Mouse (Mus musculus): ENCODE results near the gene Scp2. TPM values are rescaled to one million over a fixed set of nuclear protein-coding genes. Genes with fewer than 3 reads are reported as not detected.

Scp2 gene
- total RNA-seq, 2 experiments from 2014 or later = 114 to 126 TPM

DNA sequence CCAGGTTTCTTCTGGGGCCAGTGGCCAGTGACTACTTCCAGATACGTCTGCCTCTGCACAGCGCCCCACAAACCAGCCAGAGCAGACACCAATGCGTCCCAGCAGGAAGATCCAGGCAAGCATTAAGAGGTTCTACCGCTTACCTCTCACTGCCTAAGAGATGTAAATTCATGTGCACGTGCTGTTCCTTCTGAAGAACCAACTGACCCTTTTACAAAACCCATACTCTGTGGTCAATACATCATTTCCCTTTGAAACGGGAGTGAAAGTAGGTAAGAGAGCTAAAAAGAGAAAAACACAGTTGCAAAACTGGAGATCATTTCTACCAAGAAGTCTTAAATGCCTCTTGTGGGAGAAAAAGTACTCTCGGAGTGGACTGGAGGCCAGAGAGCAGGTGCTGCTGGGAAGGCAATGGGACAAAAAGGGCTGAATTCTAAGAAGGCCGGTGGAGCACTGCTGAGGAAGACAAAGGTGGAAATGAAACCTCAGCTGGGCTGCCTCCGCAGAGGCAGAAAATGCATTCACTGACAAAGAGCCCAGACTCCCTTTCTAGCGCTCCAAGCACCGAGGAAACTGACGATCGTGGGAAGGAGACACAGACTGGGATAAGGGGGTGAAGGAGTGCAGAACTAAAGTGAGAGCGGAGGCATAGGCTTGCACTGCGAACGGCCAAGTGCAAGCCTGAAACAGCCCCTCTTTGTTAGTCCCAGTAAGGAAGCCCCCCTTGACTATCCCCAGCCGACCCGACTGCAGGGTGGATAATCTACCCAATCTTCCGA is 85.0 kb downstream of the Scp2 start:
- no peak for DNase-seq

DNA sequence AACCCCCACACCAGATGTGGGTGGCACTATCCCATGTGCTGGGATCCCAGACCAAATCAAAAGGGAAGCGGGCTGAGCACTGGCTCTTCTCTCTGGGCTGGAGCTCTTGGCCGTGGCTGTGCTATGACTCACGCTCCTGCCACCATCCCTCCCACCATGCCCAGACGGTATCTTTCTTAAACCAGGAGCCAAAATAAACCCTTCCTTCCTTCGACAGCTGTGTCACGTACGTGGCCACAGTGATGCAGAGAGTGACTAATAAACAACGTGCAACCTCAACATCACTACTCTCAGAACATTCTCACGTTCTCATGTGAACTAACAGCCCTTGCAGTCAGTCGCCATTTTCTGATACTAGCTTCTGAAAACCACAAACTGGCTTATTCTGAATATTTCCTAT is 86.6 kb downstream of the Scp2 start:
- DNase-seq = no peak

DNA sequence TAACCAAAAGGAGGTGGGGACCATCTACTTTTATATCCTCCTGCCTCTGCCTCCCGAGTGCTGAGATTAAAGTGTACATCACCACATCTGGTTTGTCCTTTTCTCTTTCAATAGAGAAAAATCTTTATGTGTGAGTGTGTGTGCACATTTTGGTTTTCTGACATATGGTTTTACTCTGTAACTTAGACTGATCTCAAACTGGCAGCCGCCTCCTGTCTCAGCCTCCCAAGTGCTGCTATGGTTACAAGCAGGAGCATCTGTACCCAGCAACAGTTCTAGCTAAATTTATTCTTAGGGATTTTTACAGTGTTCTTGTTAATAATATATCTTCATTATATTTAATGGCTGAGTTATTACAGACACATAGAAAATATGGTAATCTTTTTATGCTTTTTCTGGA is 87.6 kb downstream of the Scp2 start:
- DNase-seq = no peak

DNA sequence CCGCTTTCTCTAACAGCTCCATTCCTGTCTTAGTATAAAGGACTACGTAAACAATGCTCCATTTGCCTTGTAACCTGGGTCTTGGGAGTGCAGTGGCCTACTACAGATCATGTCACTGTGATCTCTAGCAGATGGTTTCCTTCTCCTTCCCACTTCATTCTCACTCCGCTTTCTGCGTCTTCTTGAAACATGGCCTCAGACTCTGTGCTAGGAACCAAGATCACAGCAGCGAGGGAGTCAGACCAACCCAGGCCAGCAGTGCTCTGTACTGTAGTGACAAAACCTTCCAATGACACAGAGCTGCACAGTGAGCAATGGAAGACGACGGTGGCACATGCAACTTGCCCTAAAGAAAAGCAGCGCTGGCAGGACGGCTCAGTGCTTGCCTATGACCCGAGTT is 88.9 kb downstream of the Scp2 start:
- no peak for DNase-seq

DNA sequence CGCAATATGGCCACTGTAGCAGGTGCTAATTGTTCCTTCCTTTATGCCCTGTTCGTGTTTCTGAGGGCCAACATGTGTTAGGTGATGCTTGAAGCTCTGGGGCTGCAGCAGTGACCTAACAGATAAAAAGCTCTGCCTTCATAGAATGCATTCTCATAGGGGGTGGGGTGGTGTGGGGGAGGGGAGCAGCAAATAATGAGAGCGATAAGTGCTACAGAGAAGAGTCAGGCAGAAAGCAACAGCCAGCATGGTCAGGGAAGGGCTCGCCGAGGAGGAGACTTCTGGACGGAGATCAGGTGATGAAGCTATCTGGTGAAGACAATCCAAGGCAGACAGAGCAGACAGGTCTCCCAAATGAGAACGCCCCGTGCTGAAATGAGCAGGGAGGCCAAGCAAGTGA is 92.1 kb downstream of the Scp2 start:
- no peak for DNase-seq

DNA sequence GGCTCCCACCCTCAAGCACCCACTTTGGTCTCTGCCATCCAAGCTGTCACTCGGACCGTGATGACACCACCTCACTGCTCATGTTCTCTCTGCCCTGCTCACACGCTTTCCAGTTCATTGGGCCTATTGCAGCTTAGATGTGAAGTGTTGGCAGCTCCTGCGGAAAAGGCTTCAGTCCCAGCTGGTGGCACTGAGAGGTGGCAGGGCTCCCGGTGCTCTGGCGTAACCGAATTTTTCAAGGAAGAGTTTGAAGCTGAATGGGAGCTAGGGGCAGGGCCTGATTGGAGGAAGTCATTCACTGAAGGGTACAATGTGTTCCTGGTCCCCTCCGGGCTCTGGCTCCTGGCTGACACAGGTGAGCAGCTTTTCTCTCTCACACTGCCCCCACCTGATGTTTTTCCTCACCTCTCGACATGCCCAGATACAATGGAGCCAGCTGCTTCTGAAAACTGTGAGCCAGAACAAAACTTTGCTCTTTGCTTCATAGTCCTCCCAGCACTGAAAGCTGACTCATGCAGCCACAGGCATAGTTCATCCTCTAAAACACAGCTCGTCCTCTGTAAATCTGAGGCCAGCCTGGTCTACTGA is 93.0 kb downstream of the Scp2 start:
- no peak for DNase-seq

DNA sequence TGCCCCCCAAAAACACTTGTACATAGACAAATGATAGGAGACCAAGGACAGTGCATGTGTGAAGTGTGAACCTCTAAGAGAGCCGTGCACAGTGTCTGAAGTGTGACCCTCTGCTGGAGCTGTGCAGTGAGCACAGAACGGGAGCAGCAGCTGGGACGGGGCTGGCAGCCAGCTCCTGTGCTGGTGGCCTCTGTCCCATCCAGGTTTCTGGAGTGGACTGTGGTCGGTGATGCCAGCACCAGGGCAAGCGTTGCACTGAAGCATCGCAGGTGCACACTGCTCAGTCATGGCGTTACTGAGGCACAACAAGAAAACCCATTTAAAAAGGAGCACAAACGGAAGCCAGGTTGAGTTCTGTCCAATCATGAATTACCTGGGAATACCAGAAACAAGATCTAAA is 98.7 kb downstream of the Scp2 start:
- DNase-seq = peak; percentile 45

DNA sequence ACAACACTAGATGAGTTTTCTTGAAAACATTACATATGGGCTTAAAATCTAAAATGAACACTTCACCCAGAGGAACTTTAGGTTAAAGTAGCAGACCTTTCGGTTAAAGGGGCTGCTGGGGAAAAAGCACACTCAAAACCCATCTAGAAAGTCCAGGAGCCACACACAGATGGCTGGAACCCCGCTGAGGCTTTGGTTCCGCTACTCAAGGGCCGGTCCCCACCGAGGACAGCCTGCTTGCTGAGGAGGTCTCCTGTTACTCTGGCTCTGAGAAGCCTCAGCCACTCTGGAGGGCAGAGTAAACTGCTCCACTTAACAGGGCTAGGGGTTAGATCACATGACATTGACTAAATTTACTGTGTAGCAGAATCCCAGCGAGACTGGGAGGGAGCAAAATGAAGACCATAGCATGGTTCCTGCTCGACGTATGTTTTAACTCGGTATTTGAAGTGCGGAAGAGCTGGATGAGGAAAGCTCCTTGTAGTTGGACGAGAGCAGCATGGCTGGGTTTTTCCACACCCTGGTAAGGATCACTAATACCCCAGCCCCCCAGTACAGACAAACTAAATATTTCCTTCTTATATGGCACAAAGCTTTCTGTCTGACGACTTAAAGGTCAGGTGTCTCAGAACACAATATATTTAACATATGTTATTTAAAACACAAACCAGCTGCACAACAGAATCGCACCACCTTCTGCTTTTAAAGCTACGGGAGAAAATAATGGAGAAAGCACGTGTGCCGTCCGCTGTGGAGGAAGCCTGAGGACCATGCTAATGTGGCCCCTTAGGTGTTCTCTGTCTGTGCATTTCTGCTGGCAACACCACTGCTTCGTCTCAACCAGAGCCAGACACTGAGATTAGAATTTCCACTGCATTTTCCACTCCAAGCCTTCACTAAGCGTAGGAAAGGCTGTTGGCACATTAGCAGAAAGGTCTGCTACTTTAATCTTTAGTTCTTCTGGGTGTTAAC is 99.4 kb downstream of the Scp2 start:
- DNase-seq = no peak

DNA sequence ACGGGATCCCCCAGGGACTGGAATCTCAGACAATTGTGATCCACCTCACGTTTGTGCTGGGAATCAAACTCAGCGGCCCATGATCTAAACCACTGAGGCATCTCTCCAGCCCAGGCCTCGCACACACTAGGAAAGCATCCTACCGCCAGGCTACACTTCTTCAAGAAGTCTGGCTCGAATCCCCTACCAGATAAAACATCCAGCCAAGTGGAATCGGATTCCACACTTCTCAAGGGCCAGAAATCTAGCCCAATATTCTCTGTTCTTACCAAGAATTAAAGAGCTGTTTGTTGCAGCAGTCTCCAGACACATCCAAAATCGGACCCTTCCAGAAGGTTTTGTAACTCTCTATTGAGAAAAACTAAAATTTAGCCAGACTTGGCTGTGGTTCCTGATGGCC is 107.8 kb downstream of the Scp2 start:
- DNase-seq = no peak

DNA sequence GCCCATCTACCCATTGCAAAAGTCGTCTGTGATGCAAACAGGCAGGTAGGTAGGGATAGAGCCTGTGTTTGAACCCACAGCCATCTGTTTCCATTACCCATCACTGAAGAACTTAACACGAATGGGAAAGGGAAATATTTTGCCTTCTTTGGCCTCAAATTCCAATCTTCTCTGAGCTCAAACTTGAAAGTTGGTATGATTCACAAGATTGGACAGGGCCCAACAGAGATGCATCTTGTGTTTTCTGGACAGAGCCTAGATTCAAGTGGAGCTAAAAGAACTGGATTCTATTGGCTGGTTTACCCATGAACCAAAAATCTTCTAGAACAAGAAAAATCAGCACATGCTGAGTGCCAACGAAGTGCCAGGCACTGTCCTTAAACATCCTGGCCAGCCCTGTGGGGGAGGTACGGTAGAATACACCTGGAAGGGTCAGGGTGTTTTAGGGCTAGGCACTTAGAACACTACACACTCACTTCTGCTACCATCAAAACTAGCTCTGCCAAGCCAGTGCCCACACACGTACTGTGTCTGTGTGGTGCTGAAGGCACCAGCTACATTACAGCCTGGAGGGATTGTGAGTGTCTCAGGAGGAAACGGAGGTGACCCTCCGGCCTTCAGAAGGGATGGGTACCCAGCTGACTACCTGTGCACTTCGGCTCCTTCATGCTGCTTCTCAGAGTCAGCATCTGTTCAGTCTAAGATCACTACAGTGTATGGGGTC is 111.6 kb downstream of the Scp2 start:
- no peak for DNase-seq

DNA sequence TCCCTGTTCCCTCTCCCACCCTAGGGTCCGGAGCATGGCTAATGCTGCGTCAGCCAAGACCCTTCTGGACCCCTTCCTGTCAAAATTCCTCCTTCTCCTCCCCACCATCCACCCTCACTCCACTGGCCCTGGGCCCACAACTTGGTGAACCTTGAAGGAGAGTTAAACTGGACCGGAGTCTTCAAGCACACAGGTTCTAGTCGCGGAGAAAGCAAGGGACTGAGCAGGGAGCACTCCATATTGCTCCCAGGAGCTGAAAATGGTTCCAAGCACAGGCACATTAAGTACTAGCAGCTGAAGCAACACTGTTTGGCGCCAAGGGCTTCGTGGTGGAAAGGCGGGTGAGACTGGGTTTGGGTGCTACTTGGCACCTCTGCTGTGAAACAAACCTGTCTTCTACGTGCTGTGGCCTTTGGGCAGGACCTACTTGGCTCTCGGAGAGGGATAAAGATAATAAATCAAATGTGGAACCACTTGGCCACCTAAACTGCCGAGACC is 112.4 kb downstream of the Scp2 start:
- DNase-seq = no peak

DNA sequence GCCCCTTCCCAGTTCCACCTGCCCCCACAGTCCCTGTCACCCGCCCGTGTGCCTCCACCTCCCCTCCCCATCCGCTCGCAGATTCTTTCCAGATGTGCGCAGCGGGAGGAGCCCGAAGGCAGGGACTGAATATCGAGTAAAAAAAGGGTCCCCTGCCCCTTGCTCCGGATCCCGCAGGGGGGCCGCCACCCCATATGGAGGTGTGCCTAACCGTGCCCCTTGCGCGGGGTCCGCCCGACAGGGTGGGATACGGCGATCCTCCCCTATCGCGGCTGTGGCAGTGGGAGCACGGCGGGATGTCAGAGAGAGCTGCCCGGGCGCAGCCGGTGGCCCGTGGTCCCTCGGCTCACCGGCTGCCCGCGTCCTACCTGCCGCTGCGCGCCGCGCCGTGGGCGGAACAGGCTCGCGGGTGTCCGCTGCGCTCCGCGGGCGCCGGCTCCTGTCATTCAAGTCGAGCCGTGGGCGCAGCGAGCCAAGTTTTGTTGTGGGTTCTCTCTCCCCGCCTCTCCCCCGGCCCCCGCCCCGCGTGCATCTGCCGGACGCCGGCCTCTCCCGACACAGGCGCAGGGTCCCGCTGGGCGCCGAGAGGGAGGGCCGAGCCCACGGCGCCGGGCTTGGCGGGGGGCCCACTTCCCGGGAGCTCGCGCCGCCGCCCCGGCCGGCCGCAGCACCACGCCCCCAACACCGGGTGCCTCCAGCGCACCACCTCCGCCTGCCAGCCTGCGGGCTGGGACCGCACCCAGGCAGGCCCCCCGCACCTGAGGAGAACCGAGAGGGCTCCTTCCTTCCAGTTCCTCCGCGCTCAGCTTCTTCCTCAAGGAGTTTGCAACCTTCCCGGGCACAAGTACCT is 113.1 kb downstream of the Scp2 start:
- peak; percentile 74 for DNase-seq

DNA sequence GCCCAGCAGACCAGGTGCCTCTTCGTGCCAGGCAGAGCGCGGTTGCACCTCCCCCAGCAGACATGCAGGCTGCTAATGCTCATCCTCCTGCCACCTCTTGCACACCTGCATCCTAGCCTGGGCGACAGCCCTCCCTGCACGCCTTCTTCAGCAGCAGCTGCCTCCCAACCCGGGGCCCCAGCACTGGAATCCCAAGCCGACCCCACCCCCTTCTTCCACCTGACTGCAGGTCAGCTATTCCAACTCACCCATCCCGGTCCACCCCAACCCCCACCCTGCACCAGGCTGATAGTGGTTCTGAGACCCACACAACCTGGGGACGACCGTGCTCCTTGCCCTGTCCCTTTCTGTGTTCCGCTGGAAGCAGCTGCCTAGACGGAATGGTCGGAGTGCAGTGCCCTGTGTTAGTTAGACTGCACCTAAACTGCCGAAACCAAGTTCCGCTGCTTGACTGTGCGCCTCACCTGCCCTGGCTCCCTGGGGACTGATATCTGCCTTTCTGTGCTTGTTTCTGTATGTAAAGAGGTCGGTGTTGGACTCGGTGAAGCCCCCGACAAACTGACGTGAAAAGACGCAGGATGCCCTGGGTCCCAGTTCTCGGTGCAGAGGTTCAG is 113.8 kb downstream of the Scp2 start:
- no peak for DNase-seq

DNA sequence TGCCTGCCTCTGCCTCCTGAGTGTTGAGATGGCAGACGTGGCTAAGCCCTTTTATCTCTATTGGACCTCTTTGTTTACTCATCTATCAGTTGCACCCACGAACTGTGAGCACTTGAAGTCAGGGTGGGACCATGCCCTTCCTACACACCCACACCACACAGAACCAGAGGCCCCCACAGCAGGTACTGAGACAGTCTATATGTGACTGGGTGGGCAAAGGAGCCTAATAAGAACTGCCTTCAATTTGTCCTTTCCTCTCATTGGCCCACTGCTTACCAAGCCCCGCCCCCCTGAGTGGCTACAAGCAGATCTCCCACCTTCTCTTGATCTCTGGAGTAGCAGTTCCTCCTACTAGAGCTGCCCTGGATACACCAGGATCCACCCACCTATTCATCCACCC is 118.6 kb downstream of the Scp2 start:
- DNase-seq = no peak

DNA sequence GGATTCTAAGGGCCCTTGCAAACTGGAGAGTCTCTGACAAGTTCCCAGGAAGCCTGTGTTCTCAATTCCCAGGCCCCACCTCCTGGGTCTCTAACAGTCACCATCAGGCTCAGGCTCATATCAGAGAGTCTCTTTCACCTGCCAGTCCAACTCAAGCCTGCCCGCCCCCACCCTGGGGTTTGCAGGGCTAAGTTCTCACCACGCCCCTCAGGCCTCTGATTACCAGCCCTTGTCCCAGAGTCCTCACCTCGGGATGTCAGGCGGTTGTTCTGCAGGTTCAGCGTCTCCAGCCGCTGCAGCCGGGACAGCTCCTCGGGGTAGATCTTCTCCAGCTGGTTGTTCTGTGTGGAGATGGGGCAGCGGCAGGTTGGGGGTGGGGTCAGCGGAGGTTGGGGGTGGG is 119.5 kb downstream of the Scp2 start:
- no peak for DNase-seq

DNA sequence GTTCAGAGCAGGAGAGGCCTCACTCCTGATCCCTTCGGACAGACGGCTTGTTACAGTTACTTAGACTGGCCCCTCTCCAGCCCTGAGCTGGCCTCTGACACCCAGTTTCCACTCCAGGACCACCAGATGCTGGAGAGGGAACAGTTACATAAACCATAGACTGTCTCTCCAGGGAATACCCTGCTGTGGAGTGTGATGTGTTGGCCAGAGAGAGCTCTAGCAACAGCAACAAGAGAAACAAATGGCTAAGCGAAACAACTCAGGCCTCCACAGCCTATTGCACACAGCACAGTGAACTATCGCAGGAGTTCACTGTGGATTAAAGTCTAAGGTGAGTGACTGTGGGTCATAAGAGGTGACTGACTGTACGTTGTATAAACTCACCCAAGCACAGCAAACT is 120.2 kb downstream of the Scp2 start:
- peak; percentile 57 for DNase-seq

DNA sequence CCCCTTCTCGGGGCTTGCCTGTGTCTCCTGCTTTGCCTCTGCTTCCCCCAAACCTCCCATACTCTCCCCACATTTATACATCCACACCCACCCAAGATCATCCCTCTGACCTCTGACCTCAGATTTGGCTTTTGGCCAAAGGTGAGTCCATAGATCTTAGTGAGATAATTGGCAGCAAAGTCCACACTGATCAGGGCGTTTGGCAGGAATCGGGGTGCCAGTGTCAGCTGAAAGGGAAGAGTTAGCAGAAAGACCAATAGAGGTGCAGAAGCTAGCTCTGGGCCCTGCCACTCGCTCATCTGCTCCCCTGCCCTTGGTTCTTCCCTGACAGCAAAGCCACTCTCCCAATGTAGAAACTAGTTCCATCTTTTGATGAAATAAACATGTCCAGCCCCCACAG is 121.6 kb downstream of the Scp2 start:
- DNase-seq = no peak

DNA sequence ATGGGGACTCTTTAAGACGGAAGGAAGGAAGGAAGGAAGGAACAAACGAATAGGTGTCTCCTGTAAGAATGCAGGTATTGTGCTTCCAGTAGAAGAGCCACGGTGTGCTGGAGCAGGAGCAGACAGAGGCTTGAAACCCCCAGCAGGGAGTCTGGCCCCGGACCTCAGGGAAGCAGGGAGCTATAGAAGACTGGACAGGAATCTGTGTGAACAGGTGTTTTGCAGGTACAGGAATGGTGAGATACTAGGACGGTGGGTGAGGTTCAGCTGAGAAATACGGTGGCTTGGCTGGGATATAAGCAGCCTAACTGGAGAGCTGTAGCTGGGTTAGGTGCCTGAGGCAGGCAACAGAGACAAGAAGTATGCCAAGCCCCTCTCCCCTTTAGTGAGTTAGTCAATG is 124.6 kb downstream of the Scp2 start:
- no peak for DNase-seq

DNA sequence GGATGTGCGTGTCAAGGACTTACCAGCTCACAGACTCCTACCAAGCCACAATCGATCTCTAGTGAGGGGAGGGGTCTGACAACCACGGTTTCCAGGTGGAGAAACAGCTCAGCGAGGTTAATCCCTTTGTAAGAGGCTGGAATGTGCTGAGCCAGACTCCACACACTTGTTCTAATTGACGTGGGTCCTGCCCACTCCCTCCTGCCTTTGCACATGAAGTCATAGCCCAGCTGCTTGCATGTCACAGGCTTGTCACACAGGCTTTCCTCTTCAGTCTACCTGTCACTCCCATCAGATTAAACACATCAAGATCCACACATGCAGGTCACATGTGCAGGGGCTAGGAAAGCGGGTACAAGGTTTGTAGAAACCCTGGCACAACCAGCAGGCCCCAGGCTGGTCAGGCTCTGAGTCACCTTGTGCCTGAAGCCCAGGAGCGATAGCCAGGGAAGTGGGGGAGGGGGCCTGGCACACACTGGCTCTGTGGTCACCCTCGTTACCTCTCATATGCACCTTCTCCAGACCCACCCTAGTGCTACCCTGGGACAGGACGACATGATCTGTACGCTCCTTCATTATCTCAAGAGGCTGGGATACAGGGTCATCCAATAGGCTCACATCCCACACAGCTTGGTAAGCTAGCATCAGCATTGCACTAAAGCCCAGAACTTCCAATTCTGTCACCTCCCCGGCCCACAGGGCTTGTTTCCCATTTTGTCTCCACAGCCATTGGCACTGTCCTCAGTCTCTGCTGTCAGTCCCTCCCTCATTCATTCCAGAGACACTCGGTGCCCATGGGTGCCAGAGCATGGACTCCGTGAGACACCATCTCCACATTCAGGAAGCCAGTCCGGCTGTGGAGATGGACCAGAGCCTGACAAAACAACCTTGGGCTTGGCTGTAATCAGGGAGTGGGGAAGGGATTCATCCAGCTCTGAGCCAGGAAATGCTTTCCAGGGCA is 125.6 kb downstream of the Scp2 start:
- no peak for DNase-seq
